Mouse (Mus musculus): ENCODE measurements around the gene Olfr1204. TPM values are rescaled to one million over a fixed set of nuclear protein-coding genes. Genes with fewer than 3 reads are reported as not detected.

The Olfr1204 gene
- total RNA-seq (2021) (not detected), polyA plus RNA-seq (2012; rRNA removed) (not detected in 2 replicates)
- long read RNA-seq = 0 reads

DNA sequence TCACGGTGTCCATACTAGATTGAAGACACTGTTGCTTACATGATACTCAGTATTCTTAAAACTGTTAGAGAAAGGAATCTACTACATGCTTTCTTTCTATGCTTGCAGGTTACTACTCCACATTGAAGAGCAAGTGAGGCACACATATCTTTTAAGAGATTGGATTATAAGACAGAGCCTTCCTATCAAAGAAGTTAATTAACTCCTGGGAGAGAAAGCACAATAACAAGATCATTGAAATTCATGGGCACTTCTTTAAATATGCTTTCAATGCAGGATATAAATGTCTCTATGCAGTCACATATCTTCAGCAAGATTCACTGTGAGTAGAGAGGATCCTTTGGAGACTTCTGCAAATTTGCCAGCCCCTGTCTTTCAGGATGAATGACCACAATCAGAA, at the start of gene Olfr1204:
Olfr1204 (plus strand) TSS at position 301 of the 400 bp plus-strand sequence.
- DNase-seq = no peak

DNA sequence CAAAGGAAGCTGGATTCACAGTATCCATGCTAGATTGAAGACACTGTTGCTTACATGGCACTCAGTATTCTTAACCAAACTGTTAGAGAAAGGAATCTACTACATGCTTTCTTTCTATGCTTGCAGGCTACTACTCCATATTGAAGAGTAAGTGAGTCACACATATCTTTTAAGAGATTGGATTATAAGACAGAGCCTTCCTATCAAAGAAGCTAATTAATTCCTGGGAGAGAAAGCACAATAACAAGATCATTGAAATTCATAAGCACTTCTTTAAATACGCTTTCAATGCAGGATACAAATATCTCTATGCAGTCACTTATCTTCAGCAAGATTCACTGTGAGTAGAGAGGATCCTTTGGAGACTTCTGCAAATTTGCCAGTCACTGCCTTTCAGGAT, 34.9 kb upstream of the Olfr1204 start, which contains the start of gene Olfr1202:
Olfr1202 (plus strand) TSS at position 301 of the 400 bp plus-strand sequence.
- DNase-seq = no peak

DNA sequence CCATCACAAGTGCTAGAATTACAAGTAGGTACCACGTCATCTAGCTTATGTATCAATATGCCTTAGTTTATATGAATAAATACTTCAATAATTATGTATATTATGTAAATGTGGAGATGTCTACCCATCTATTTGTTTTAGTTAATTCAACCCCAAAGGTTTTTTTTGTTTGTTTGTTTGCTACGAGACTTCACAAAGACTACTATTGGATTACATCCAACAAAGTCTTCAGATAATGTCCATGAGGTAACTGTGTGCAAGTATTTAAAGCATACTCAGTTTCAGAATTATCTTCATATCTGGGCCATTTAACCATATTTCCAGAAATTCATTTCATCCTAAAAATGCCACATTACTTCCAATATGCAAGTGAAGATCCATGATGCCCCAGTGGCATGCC, 19.7 kb upstream of the Olfr1204 start, which contains the start of gene Olfr1205:
Olfr1205 (plus strand) TSS at position 301 of the 400 bp plus-strand sequence.
- no peak for DNase-seq

DNA sequence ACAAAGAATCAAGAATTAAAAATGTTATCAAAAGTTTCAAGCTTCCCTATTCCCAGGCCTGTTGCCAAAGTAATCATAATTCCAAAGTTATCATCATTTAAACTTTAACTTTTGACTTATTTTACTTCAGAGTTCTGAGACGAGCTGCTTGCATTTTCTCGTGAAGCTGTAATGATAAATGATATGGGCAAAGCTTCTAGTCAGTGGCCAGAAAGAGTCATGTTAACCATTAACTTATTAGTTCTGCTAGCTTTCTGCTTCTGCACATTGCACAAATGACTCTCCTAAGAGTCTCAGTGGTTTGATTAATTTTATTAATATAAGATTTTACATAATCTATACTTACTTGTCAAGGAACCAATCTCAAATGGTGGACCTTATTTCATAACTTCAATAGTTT, 10.6 kb upstream of the Olfr1204 start:
- DNase-seq = no peak

DNA sequence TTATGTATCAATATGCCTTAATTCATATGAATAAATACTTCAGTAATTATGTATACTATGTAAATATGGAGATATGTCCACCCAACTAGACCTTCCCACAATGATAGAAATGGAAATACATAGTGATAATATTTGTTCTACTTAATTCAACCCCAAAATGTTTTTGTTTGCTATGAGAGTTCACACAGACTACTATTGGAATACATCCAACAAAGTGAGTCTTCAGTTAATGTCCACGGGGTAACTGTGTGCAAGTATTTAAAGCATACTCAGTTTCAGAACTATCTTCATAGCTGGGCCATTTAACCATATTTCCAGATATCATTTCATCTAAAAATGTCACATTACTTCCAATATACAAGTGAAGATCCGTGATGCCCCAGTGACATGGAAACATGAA, 13.8 kb downstream of the Olfr1204 start, which contains the start of gene Olfr1206:
Olfr1206 (plus strand) TSS at position 301 of the 400 bp plus-strand sequence.
- DNase-seq = no peak

DNA sequence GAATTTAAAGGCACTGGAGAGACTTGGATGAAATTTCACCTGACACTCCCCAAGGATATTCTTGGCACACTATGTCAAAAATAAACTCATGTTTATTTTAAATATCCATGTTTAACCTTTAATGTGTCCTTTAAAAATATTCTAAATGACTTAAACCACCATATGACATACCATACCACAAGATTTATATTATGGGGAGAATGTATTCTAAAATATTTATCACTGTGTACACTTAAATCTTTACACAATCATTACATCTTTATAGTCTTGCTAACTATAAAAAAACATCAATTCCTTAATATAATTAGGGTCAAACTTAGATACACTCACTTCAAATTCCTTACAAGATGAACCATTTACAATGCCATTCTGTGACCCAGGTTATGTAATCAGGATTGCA, 53.1 kb downstream of the Olfr1204 start, which contains the start of gene Olfr1208:
Olfr1208 (minus strand) TSS at position 101 of the 400 bp plus-strand sequence.
- no peak for DNase-seq

Other genes with a start within 250 kb of the Olfr1204 start
- gene Olfr1191-ps1, start 208.8 kb upstream of the Olfr1204 start, total RNA-seq (2021) = under 1 TPM in 1 of 2 experiments, not detected in 1; 0.06 TPM
- gene Olfr1191-ps1, start 208.8 kb upstream of the Olfr1204 start, polyA plus RNA-seq (2012; rRNA removed) = not detected in 2 replicates
- gene Olfr1192-ps1, start 200.8 kb upstream of the Olfr1204 start, total RNA-seq (2021) = not detected
- gene Olfr1192-ps1, start 200.8 kb upstream of the Olfr1204 start, polyA plus RNA-seq (2012; rRNA removed) = not detected in 2 replicates
- not detected for gene Olfr1193, start 173.7 kb upstream of the Olfr1204 start, total RNA-seq (2021)
- not detected in 2 replicates for gene Olfr1193, start 173.7 kb upstream of the Olfr1204 start, polyA plus RNA-seq (2012; rRNA removed)
- not detected for gene Olfr1195, start 160.1 kb upstream of the Olfr1204 start, total RNA-seq (2021)
- gene Olfr1195, start 160.1 kb upstream of the Olfr1204 start, polyA plus RNA-seq (2012; rRNA removed) = not detected in 2 replicates
- gene Olfr1196, start 144.7 kb upstream of the Olfr1204 start, total RNA-seq (2021) = not detected
- not detected in 2 replicates for gene Olfr1196, start 144.7 kb upstream of the Olfr1204 start, polyA plus RNA-seq (2012; rRNA removed)
- gene Olfr1197, start 116.9 kb upstream of the Olfr1204 start, total RNA-seq (2021) = not detected
- gene Olfr1197, start 116.9 kb upstream of the Olfr1204 start, polyA plus RNA-seq (2012; rRNA removed) = not detected in 2 replicates
- gene Olfr1198, start 97.9 kb upstream of the Olfr1204 start, total RNA-seq (2021) = not detected
- not detected in 2 replicates for gene Olfr1198, start 97.9 kb upstream of the Olfr1204 start, polyA plus RNA-seq (2012; rRNA removed)
- not detected for gene Olfr1199, start 88.8 kb upstream of the Olfr1204 start, total RNA-seq (2021)
- not detected in 2 replicates for gene Olfr1199, start 88.8 kb upstream of the Olfr1204 start, polyA plus RNA-seq (2012; rRNA removed)
- not detected for gene Olfr1200, start 78.8 kb upstream of the Olfr1204 start, total RNA-seq (2021)
- not detected in 2 replicates for gene Olfr1200, start 78.8 kb upstream of the Olfr1204 start, polyA plus RNA-seq (2012; rRNA removed)
- not detected for gene Olfr1201, start 56.3 kb upstream of the Olfr1204 start, total RNA-seq (2021)
- gene Olfr1201, start 56.3 kb upstream of the Olfr1204 start, polyA plus RNA-seq (2012; rRNA removed) = not detected in 2 replicates
- not detected for gene Olfr1202, start 34.8 kb upstream of the Olfr1204 start, total RNA-seq (2021)
- gene Olfr1202, start 34.8 kb upstream of the Olfr1204 start, polyA plus RNA-seq (2012; rRNA removed) = not detected in 2 replicates
- not detected for gene Olfr1205, start 19.6 kb upstream of the Olfr1204 start, total RNA-seq (2021)
- not detected in 2 replicates for gene Olfr1205, start 19.6 kb upstream of the Olfr1204 start, polyA plus RNA-seq (2012; rRNA removed)
- gene Olfr1206, start 13.9 kb downstream of the Olfr1204 start, total RNA-seq (2021) = not detected
- gene Olfr1206, start 13.9 kb downstream of the Olfr1204 start, polyA plus RNA-seq (2012; rRNA removed) = not detected in 2 replicates
- not detected for gene Olfr1208, start 53.0 kb downstream of the Olfr1204 start, total RNA-seq (2021)
- not detected in 2 replicates for gene Olfr1208, start 53.0 kb downstream of the Olfr1204 start, polyA plus RNA-seq (2012; rRNA removed)
- not detected for gene Olfr1209, start 65.9 kb downstream of the Olfr1204 start, total RNA-seq (2021)
- not detected in 2 replicates for gene Olfr1209, start 65.9 kb downstream of the Olfr1204 start, polyA plus RNA-seq (2012; rRNA removed)
- gene Olfr1211, start 88.8 kb downstream of the Olfr1204 start, total RNA-seq (2021) = not detected
- gene Olfr1211, start 88.8 kb downstream of the Olfr1204 start, polyA plus RNA-seq (2012; rRNA removed) = not detected in 2 replicates
- gene Olfr1212, start 104.7 kb downstream of the Olfr1204 start, total RNA-seq (2021) = not detected
- not detected in 2 replicates for gene Olfr1212, start 104.7 kb downstream of the Olfr1204 start, polyA plus RNA-seq (2012; rRNA removed)
- not detected for gene Gm13762, start 131.0 kb downstream of the Olfr1204 start, total RNA-seq (2021)
- not detected in 2 replicates for gene Gm13762, start 131.0 kb downstream of the Olfr1204 start, polyA plus RNA-seq (2012; rRNA removed)
- not detected for gene Olfr1214, start 143.4 kb downstream of the Olfr1204 start, total RNA-seq (2021)
- gene Olfr1214, start 143.4 kb downstream of the Olfr1204 start, polyA plus RNA-seq (2012; rRNA removed) = not detected in 2 replicates
- not detected for gene Olfr1215, start 157.7 kb downstream of the Olfr1204 start, total RNA-seq (2021)
- gene Olfr1215, start 157.7 kb downstream of the Olfr1204 start, polyA plus RNA-seq (2012; rRNA removed) = not detected in 2 replicates
- not detected for gene Olfr1216, start 169.0 kb downstream of the Olfr1204 start, total RNA-seq (2021)
- gene Olfr1216, start 169.0 kb downstream of the Olfr1204 start, polyA plus RNA-seq (2012; rRNA removed) = not detected in 2 replicates
- not detected for gene Olfr1217, start 182.8 kb downstream of the Olfr1204 start, total RNA-seq (2021)
- gene Olfr1217, start 182.8 kb downstream of the Olfr1204 start, polyA plus RNA-seq (2012; rRNA removed) = not detected in 2 replicates
- gene Olfr1218, start 211.9 kb downstream of the Olfr1204 start, total RNA-seq (2021) = not detected
- gene Olfr1218, start 211.9 kb downstream of the Olfr1204 start, polyA plus RNA-seq (2012; rRNA removed) = not detected in 2 replicates
- not detected for gene Olfr1219, start 234.2 kb downstream of the Olfr1204 start, total RNA-seq (2021)
- gene Olfr1219, start 234.2 kb downstream of the Olfr1204 start, polyA plus RNA-seq (2012; rRNA removed) = not detected in 2 replicates